Mouse (Mus musculus) hindbrain, embryonic 12.5 days (tissue): Measurements from ENCODE around the gene C2cd3. TPM values are rescaled to one million over a fixed set of nuclear protein-coding genes. Genes with fewer than 3 reads are reported as not detected.

ENCODE experiments used
- ATAC-seq: fragments of 200-750 bp; cut with Nextera tagmentation; 2 replicates; pipeline ENCODE4 v1.8.0; 2017; ENCODE audit warnings: moderate TSS enrichment; ENCODE audit not compliant: low FRiP score
- H3K27ac ChIP-seq: fragments of 300-500 bp; sonication (generic); 2 replicates; pipeline ENCODE4 v1.5.1; 2016; ENCODE audit warnings: mild to moderate bottlenecking
- H3K27me3 ChIP-seq: fragments of 300-500 bp; sonication (generic); 2 replicates; pipeline ENCODE4 v1.6.1; 2016; ENCODE audit warnings: mild to moderate bottlenecking
- H3K36me3 ChIP-seq: fragments of 300-500 bp; sonication (generic); 2 replicates; pipeline ENCODE4 v1.6.1; 2016; ENCODE audit warnings: mild to moderate bottlenecking
- H3K4me1 ChIP-seq: fragments of 300-500 bp; sonication (generic); 2 replicates; pipeline ENCODE4 v1.6.1; 2016
- H3K4me2 ChIP-seq: fragments of 300-500 bp; sonication (generic); replicated peaks from 2 replicates; pipeline ENCODE4 v1.6.1; 2016; ENCODE audit warnings: mild to moderate bottlenecking
- H3K4me3 ChIP-seq: fragments of 300-500 bp; sonication (generic); 2 replicates; pipeline ENCODE4 v1.5.1; 2016; ENCODE audit warnings: mild to moderate bottlenecking
- H3K9ac ChIP-seq: fragments of 300-500 bp; sonication (generic); 2 replicates; pipeline ENCODE4 v1.6.1; 2016; ENCODE audit warnings: mild to moderate bottlenecking, moderate library complexity
- H3K9me3 ChIP-seq: fragments of 300-500 bp; sonication (generic); replicated peaks from 2 replicates; pipeline ENCODE4 v1.6.1; 2016; ENCODE audit warnings: mild to moderate bottlenecking
- WGBS: fragments of 180-500 bp; shearing (Covaris S2); methylation state at CpG from one replicate; pipeline ENCODE4 v1.1.7; 2016; 5-methylcytosine and 5-hydroxymethylcytosine counted together
- polyA plus RNA-seq: library from polyadenylated mRNA; unstranded; fragments of >200 nt; fragmentation: Nextera tagmentation; extraction: Ambion mirVana; gene quantifications from 2 replicates; pipeline ENCODE4 v1.2.1, GENCODE M21; 2016

C2cd3 gene
- polyA plus RNA-seq, 1 experiment from 2014 or later: 37.4 TPM

DNA sequence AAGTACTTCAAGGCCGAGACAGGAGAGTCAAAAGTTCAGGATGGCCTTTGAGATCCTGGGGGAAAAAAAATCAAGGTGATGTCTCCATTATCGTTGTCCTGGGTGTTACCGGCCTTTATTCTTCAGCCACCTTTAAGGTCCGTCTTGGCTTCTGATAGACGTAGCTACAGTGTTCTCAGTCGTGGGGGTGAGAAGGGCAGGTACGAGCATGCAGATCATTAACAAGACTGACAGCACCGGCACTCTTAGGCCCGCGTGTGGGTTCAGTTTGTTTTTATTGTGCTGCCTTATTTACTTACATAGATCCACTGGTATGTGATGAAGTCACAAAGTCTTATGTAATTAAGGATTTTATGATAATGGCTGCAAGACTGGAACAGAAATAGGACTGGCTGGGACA is 91.7 kb downstream of the C2cd3 start:
- ATAC-seq: no peak
- Histone ChIP-seq H3K4me1 (no peaks in the 10 kb centered on the region), H3K9me3 (no peaks in the 10 kb centered on the region), H3K4me2 (no peak overlapping the region), H3K36me3 (peaks cover 70% of the 10 kb centered on the region), H3K27me3 (no peaks in the 10 kb centered on the region), H3K4me3 (no peak overlapping the region), H3K27ac (no peak overlapping the region), H3K9ac (no peak overlapping the region)
- 91% methylated on average over 10 of the region's 10 CpGs for WGBS

- 92% methylated on average over 7 of the region's 7 CpGs for WGBS
- H3K9ac ChIP-seq: no peak overlapping the region
- H3K9me3 ChIP-seq: no peaks in the 10 kb centered on the region
- no peak overlapping the region for H3K4me3 ChIP-seq
- no peak for ATAC-seq
- no peaks in the 10 kb centered on the region for H3K4me1 ChIP-seq
- H3K27me3 ChIP-seq: no peaks in the 10 kb centered on the region
- H3K4me2 ChIP-seq: no peak overlapping the region
- peaks cover 69% of the 10 kb centered on the region for H3K36me3 ChIP-seq
- H3K27ac ChIP-seq: no peak overlapping the region
These were observed 92.2 kb downstream of the C2cd3 start for GRCm38 (mm10) chr7:100464248-100464647.

GRCm38 (mm10) chr7:100465248-100465647 is 93.2 kb downstream of the C2cd3 start:
- Histone ChIP-seq H3K4me2 (no peak overlapping the region), H3K4me3 (no peak overlapping the region), H3K36me3 (peaks cover 67% of the 10 kb centered on the region), H3K27me3 (no peaks in the 10 kb centered on the region), H3K9ac (peak overlapping the region; percentile 27; the same call in 1 of the 2 replicates), H3K9me3 (no peaks in the 10 kb centered on the region), H3K4me1 (no peaks in the 10 kb centered on the region), H3K27ac (peak overlapping the region; percentile 12; the same call in 1 of the 2 replicates)
- WGBS: 88% methylated on average over 4 of the region's 4 CpGs
- ATAC-seq: no peak

DNA sequence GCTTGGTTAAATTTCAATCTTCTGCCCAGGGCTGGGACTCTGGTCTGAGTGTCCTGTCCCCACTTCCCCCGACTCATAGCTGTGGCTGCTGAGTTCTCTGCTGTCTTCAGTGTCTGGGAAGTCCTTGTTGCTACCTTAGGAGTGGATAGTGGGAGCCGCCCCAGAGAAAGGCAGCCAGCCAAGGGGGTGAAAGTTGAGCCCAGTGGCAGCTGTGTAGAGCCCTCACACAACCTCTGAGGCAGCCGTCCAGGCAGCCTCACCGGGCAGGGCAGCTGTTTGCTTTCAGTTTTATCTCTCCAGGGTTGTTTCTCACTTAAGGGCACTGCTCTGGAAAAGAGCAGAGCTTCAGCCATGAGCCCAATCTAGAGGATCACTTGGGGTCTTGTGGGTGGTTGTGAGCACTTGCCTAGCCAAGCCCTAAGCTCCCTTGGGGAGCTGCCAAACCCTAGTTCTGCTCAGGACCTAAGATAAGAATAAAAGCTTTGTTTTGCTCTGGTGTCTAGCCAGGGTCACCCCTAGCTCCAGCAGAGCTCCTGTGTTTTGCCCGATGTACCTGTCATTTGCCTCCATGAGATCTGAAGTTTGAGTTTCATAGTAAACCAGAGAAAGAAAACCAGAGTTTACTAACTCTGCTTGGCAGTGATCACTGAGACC is 93.8 kb downstream of the C2cd3 start:
- Histone ChIP-seq H3K27me3 (no peaks in the 10 kb centered on the region), H3K4me3 (no peak overlapping the region), H3K9ac (peak overlapping the region; percentile 27; the same call in 1 of the 2 replicates), H3K4me1 (no peaks in the 10 kb centered on the region), H3K36me3 (peaks cover 66% of the 10 kb centered on the region), H3K9me3 (no peaks in the 10 kb centered on the region), H3K27ac (peak overlapping the region; percentile 12; the same call in 1 of the 2 replicates), H3K4me2 (no peak overlapping the region)
- 73% methylated on average over 5 of the region's 5 CpGs for WGBS
- no peak for ATAC-seq

GRCm38 (mm10) chr7:100466781-100467510 is 94.9 kb downstream of the C2cd3 start:
- Histone ChIP-seq H3K27me3 (no peaks in the 10 kb centered on the region), H3K4me1 (no peaks in the 10 kb centered on the region), H3K9me3 (no peaks in the 10 kb centered on the region), H3K9ac (no peak overlapping the region), H3K27ac (peak overlapping the region; percentile 14; the same call in 1 of the 2 replicates), H3K4me2 (no peak overlapping the region), H3K36me3 (peaks cover 55% of the 10 kb centered on the region), H3K4me3 (no peak overlapping the region)
- WGBS: 89% methylated on average over 11 of the region's 11 CpGs
- ATAC-seq: no peak

- Histone ChIP-seq H3K9ac (no peak overlapping the region), H3K4me3 (no peak overlapping the region), H3K36me3 (peaks cover 48% of the 10 kb centered on the region), H3K4me2 (no peak overlapping the region), H3K4me1 (no peaks in the 10 kb centered on the region), H3K27me3 (no peaks in the 10 kb centered on the region), H3K9me3 (no peaks in the 10 kb centered on the region), H3K27ac (no peak overlapping the region)
- no peak for ATAC-seq
- WGBS: 87% methylated on average over 6 of the region's 6 CpGs
These were observed 96.7 kb downstream of the C2cd3 start for GRCm38 (mm10) chr7:100468761-100469160.

DNA sequence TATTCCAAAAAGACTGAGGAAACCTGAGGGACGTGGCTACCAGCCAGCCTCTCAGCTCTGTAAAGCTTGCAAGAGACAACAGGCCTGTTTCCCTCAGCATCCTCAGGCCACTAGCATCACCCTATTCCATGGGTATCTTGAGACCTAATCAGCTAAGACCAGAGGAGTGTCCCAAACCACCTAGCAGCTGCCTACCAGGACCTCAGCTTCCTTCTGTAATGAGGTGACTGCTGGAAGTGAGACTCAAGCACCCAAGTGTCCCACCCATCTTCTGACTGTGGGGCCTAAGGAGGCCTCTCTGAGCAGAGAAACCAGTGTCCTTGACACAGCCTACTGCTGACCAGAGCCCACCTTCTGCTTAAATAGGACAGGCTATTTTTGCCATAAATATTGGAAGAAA is 97.5 kb downstream of the C2cd3 start:
- ATAC-seq: no peak
- peaks cover 48% of the 10 kb centered on the region for H3K36me3 ChIP-seq
- H3K9ac ChIP-seq: no peak overlapping the region
- H3K4me2 ChIP-seq: no peak overlapping the region
- WGBS: 89% methylated on average over 1 of the region's 1 CpGs
- no peak overlapping the region for H3K4me3 ChIP-seq
- H3K27me3 ChIP-seq: no peaks in the 10 kb centered on the region
- no peak overlapping the region for H3K27ac ChIP-seq
- no peaks in the 10 kb centered on the region for H3K9me3 ChIP-seq
- no peaks in the 10 kb centered on the region for H3K4me1 ChIP-seq

DNA sequence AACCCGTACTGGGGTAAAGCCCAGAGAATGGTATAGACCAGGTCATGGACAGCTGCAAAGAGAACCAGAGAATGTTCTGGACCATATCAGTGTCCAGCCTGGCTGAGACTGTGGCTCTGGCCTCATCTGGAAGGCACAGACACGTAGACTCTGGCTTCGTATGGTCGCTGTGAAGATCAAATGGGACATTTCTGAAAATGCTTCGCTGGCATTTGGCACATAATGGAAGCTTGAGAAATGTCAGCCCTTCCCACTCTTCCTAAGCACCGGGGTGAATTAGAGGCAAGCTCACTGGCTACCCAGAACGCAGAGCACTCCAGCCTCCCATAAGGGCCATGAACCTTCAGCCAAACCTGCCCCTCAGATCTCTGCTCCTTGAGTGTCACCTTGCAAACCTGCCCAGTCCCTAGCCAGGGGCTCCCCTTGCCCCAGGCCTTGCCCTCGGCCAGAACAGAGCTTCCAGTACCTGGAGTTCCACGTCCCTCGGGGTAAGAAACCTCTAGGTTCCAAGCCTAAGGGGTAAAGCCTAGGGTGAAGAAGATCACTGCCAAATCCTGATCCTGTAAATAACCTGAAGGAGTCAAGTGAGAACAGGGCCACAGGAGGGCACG is 98.9 kb downstream of the C2cd3 start:
- Histone ChIP-seq H3K4me2 (no peak overlapping the region), H3K4me3 (no peak overlapping the region), H3K9me3 (no peaks in the 10 kb centered on the region), H3K4me1 (no peaks in the 10 kb centered on the region), H3K27ac (no peak overlapping the region), H3K9ac (no peak overlapping the region), H3K36me3 (peaks cover 34% of the 10 kb centered on the region), H3K27me3 (no peaks in the 10 kb centered on the region)
- ATAC-seq: no peak
- WGBS: 91% methylated on average over 11 of the region's 11 CpGs

- no peak for ATAC-seq
- H3K4me1 ChIP-seq: no peaks in the 10 kb centered on the region
- H3K27ac ChIP-seq: no peak overlapping the region
- no peak overlapping the region for H3K4me3 ChIP-seq
- no peak overlapping the region for H3K9ac ChIP-seq
- H3K27me3 ChIP-seq: no peaks in the 10 kb centered on the region
- no peak overlapping the region for H3K4me2 ChIP-seq
- no peaks in the 10 kb centered on the region for H3K9me3 ChIP-seq
- H3K36me3 ChIP-seq: peaks cover 34% of the 10 kb centered on the region
- WGBS: 88% methylated on average over 1 of the region's 1 CpGs
These were observed 99.4 kb downstream of the C2cd3 start for GRCm38 (mm10) chr7:100471407-100471797.

DNA sequence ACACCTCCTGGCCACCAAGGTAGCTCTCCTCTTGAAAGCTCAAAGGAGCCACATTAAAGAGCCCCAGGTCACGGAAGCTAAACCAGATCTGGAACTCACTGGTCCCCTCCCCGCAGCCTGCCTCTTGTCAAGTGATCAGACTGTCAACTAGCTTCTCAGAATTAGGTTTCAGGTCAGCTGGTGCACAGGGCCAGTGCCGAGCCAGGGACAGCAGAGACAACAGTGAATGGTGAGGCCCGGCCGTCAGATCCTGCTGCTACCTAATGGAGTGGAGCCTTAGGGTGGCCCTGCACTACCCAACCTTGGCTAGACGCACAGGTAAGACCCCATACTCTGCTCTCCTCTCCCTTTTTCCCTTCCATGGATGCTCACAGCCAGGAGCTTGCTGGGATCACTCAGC is 100.7 kb downstream of the C2cd3 start, which contains the start of gene Ucp3:
Ucp3 (plus strand) TSS at position 214 of the 400 bp plus-strand sequence.
- Histone ChIP-seq H3K4me2 (no peak within 1 kb of the TSS), H3K27me3 (no peaks in the 10 kb centered on the region), H3K36me3 (peaks cover 26% of the 10 kb centered on the region), H3K9ac (no peak within 1 kb of the TSS), H3K27ac (no peak within 1 kb of the TSS), H3K9me3 (no peaks in the 10 kb centered on the region), H3K4me3 (no peak within 1 kb of the TSS), H3K4me1 (no peaks in the 10 kb centered on the region)
- WGBS: 84% methylated on average over 6 of the region's 6 CpGs
- ATAC-seq: no peak

DNA sequence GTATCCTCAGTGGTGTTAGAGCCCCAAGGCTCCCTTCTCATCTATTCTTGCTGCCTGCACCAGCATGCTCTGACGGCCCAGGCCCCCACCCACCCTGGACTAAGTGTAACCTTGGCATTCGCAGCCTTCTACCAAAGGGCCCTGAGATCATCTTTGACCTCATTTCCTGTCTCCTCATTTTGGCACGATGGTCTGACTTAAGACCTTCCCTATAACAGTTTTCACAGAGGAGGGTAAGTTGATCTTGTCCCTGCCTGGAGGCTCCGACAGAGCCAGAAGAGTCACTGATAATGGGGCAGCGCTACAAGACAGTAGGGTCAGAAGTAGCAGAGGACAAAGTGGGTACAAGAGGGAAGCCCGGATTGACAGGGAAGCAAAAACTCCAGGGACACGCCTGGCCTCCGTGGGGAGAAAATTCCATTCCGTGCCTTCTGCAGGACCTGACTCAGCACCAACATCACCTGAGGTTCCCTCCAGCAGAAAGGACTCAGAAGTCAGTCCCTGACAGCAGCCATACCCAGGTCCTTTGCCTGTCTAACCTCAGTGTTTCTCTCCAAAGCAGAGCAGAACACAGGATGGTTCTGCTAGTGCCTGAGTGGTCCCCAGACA is 101.9 kb downstream of the C2cd3 start:
- no peak overlapping the region for H3K27ac ChIP-seq
- 82% methylated on average over 9 of the region's 9 CpGs for WGBS
- ATAC-seq: no peak
- no peak overlapping the region for H3K4me3 ChIP-seq
- H3K36me3 ChIP-seq: peaks cover 14% of the 10 kb centered on the region
- no peaks in the 10 kb centered on the region for H3K9me3 ChIP-seq
- H3K9ac ChIP-seq: no peak overlapping the region
- H3K27me3 ChIP-seq: no peaks in the 10 kb centered on the region
- no peak overlapping the region for H3K4me2 ChIP-seq
- no peaks in the 10 kb centered on the region for H3K4me1 ChIP-seq

DNA sequence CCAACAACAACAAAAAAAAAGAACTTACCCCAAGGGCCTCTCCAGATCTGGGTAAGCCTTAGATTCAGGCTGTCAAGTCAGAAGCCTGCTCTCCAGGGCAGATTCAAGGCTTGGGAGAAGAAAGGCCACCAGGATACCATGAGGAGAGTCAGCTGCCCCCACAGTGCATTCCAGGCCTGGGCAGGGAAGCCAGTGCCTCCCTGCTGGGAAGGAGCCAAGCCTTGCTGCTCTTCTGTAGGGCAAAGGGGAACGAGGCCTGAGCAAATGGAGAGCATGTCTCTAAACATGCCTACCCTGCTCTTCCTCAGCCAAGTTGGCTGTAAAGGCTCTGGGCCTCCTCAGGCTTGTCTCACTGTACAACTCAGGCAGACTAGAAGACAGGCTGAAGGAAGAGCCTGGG is 102.6 kb downstream of the C2cd3 start:
- WGBS: 54% methylated on average over 1 of the region's 1 CpGs
- Histone ChIP-seq H3K27ac (no peak overlapping the region), H3K27me3 (no peaks in the 10 kb centered on the region), H3K9me3 (no peaks in the 10 kb centered on the region), H3K4me3 (no peak overlapping the region), H3K9ac (no peak overlapping the region), H3K4me1 (no peaks in the 10 kb centered on the region), H3K4me2 (no peak overlapping the region), H3K36me3 (peaks cover 8% of the 10 kb centered on the region)
- ATAC-seq: no peak
